Mouse (Mus musculus): ENCODE data around the gene Guf1. TPM values are rescaled to one million over a fixed set of nuclear protein-coding genes. Genes with fewer than 3 reads are reported as not detected.
A peak's percentile ranks its signal among the peaks of the same experiment; 100 is the strongest.

Gene Guf1
- 1 to 10 TPM; 6.6 to 8.4 TPM for polyA plus RNA-seq (2017; shearing (Covaris generic))

- ATAC-seq = peak; percentile 86
Measured at GRCm38 (mm10) chr5:69556628-69557403, at the start of gene Guf1. Guf1 (plus strand) TSS chr5:69556923.

- no peak for ATAC-seq
Measured at GRCm38 (mm10) chr5:69507045-69507444, 49.7 kb upstream of the Guf1 start.

- ATAC-seq = no peak
Measured at GRCm38 (mm10) chr5:69511631-69512030, 45.1 kb upstream of the Guf1 start.

- no peak for ATAC-seq
Measured at GRCm38 (mm10) chr5:69512203-69512602, 44.5 kb upstream of the Guf1 start.

- ATAC-seq = peak; percentile 80
Measured at GRCm38 (mm10) chr5:69520661-69521278, 36.0 kb upstream of the Guf1 start.

GRCm38 (mm10) chr5:69522064-69522463 lies 34.7 kb upstream of the Guf1 start:
- peak; percentile 84 for ATAC-seq

GRCm38 (mm10) chr5:69523944-69524343 lies 32.8 kb upstream of the Guf1 start:
- no peak for ATAC-seq

- no peak for ATAC-seq
Measured at GRCm38 (mm10) chr5:69541680-69542079, 15.0 kb upstream of the Guf1 start.

- no peak for ATAC-seq
Measured at GRCm38 (mm10) chr5:69542489-69542888, 14.2 kb upstream of the Guf1 start, which contains the start of gene Yipf7. Yipf7 (minus strand) TSS chr5:69542648.

GRCm38 (mm10) chr5:69557404-69557935 lies 747 bp downstream of the Guf1 start:
- ATAC-seq = peak; percentile 35

- ATAC-seq = peak; percentile 90
Measured at GRCm38 (mm10) chr5:69591640-69592461, 35.1 kb downstream of the Guf1 start, which contains the start of gene Gnpda2. Gnpda2 (minus strand) TSS chr5:69592340.

- ATAC-seq = no peak
Measured at GRCm38 (mm10) chr5:69601027-69601426, 44.3 kb downstream of the Guf1 start.

- peak; percentile 58 for ATAC-seq
Measured at GRCm38 (mm10) chr5:69613209-69613796, 56.6 kb downstream of the Guf1 start.

GRCm38 (mm10) chr5:69620899-69621298 lies 64.2 kb downstream of the Guf1 start:
- no peak for ATAC-seq

Other genes starting within 250 kb of the Guf1 start
- gene Kctd8, start 215.2 kb upstream of the Guf1 start, polyA plus RNA-seq (2017; shearing (Covaris generic)) = not detected
- gene Yipf7, start 14.3 kb upstream of the Guf1 start, polyA plus RNA-seq (2017; shearing (Covaris generic)) = not detected
- 10 to 100 TPM; 67.5 to 84.5 TPM for gene Gnpda2, start 35.4 kb downstream of the Guf1 start, polyA plus RNA-seq (2017; shearing (Covaris generic))